Mouse (Mus musculus) urinary bladder, postnatal 36 days (tissue): ENCODE measurements at regions not wholly inside any gene's neighbourhood (a gene's known extent, or its start where the extent isn't known, plus 50 kb on each side); places are given as distances from the start of the nearest gene placed in this dataset.
A peak's percentile ranks its signal among the peaks of the same experiment; 100 is the strongest.

ENCODE experiments used
- DNase-seq, 2 experiments: peaks; one replicate each; pipeline ENCODE4 v3.0.0; 2022; ENCODE audit warnings: low spot score in 2 of 2, mixed read lengths in 1 of 2

DNA sequence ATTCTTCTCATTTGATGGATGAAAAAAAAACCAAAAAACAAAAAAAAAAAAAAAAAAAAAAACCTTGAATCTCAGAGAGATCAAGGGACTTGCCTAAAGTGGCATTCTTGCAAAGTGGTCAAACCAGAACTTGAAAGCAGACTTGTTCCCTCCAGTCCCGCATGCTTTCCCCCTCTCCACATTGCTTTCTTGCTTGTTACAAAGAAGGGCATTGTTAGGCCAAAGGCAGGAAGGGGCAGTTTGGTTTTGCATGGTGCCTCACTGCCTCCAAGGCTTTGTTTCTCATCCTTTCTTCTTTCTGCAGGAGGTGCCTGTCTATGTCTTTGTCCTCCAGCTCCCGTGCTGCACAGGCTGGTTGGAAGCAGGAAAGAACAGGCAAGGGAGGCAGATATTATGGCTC is 356.2 kb upstream of the Tenm4 start:
- DNase-seq = no peak

DNA sequence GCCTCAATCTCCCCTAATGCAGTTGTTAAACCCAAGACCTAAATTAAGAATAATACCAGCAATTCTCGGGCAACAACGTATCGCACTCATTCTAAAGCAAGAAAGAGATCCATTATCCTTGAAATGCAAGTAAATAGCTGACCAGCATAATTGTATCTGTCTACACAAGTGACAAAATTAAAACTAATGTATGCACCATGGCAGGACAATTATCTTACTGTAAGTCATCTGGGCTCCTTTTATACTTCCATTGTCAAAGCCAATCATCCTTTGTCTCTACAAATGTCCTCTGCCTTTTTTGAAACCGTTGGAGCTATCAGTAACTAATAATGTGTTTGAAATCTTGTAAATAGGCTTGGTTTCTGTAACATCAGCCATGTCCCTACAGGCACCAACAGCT is 347.5 kb upstream of the Tenm4 start:
- DNase-seq = no peak

DNA sequence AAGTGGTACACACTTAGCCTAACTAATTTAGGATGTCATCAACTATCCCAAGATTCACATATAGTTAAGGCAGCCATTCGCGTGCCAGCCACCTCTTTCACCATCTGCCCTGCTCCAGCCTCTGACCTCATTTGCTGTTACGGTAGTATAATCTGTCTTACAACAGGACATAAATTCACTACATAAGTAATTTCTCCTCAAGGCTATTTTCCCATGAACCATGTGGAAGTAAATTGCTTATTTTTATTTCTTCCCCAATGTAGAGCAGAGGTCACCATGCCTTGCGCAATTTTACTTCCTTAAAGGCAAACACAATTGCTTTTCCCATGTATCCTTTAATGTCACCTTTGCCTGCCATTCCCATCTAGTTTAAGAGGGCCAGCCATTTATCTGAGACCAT is 341.2 kb upstream of the Tenm4 start:
- DNase-seq = no peak

DNA sequence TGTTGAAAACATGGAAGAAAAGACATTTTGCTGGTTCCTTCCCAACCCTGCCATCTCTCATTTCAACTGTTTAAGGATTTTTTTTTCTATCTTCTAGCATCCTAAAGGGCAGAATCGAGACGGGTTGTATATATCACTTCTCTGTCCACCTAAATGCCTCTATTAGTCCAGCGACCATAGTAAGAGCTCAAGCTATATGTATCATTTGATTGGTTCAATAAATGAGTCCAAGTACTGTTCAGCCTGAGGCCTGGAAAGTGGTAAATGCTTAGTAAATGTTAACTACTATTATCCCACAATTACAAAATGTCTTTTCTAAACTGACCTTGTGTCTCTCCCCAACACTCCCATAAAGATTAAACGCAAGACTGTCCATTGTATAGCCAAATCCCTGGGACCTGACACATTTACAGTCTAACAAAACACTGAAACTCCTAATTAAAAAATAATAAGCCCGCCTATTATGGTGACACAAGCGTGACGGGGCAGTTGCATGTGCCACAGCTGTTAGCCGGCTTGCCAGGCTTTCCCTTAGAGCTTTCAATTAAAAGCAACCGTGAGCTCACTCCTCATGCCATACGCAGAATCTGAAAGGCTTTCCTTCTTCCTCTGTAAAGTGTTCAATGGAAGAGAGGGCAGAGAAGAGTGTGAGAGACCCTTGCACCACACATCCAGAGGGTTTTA is 336.7 kb upstream of the Tenm4 start:
- no peak for DNase-seq

DNA sequence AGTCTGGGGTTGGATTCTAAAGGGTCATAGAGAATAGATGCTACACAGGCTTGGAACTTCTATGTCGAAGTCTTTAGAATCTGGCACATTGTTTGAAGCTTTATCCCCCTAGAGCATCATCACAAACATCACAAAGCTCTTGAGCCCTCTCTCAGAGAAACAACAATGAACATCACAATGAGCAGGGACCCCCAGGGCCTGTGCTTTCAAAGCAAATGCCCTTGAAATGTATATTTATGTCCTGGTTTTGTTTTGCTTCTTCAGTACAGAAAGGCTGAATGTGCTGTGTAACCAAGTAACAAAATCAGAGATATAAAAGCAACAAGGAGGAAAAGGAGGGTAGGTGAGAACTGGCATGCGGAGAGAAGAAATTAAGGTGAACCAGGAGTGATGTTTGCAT is 330.6 kb upstream of the Tenm4 start:
- no peak for DNase-seq

DNA sequence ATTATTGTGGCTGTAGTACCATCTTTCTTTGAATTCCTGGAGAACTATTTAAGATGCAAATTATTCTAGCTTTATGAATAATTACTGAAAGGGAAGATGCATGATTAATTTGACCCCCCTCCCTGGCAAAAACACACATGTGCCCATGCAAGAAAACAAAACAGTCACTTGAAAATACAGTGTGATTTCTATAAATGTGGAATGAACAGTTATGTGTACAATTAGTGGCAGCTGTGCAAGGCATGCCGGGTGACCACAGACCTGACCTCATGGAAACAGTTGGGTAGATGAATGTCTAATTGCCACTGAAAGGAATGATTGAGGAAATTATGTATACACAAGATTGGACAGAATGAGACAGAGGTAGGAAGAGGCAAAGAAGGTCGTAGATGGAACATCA is 321.2 kb upstream of the Tenm4 start:
- no peak for DNase-seq

DNA sequence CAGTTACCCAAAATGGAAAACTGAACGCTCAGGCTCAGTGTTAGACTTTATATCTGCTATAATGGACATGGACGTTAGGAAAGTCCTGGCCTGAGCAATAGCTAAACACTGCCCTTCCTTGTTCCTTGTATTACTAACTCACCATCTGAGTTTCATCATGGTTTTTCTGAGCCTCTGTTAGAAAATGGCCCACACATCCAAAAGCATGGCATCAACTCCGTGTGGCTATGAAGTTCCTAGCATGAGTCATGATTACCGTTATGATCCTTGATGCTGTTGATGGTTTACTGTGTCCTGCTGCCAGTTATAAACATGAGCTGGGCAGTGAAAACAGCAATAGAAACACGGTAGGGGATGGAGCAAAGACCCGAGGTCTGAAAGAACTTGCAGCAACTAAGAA is 318.4 kb upstream of the Tenm4 start:
- DNase-seq = no peak

DNA sequence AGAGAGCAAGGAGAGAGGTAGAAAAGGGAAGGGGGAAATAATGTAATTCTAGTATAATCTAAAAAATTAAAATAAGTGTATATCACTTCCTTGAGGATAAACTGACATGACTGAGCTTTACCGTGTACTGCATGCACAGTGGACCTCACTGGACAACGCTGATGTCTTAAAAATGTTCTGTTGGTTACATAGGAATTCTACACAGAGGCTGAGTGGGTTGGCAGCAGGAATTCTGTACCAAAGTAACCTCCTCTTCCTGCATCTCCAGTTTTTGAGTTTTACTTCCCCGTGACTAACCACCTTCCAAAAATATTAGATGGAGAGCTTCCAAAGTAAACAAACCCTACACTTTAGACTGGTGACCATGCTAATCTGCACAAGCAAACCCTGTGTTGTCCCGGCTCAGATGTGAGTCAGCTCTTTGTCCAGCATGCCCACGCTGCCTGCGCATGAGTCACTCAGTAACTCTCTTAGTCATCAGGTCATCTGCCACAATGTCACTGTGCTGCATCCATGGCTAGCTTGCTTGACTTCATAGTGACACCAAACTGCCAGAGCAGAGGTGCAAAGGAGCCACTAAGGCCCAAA is 317.7 kb upstream of the Tenm4 start:
- DNase-seq = peak; percentile 27 to 49

DNA sequence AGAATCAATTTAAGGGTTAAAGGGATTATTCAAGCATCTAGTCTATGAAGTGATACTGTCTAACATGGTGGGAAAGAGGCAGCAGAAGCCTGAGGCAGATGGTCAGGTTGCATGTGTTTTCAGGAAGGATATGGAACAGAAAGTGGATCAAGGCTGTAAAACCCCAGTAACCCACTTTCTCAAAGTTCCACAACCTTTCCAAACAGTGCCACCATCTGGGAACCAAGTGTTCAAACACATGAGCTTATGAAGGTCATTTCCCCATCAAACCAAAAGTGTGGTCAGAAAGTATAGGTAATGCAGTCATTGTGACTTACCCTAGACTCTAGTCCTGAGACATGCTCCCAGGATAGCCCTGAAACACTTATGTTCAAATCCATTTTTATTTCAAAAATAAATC is 312.8 kb upstream of the Tenm4 start:
- DNase-seq = no peak

DNA sequence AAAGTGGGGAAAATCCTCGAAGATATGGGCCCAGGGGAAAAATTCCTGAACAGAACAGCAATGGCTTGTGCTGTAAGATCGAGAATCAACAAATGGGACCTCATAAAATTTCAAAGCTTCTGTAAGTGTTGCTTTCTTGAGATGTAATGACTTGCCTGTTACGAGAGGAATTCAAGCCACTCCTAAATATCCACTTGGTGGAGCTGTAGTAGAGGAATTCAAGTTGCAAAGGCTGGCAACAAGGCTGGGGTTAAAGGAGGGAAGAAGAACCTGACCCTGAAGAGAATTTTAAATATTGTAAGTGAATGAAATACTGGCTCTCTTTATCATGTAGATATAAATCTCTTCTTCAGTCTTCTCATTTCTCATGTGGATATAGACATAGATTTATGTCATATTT is 306.8 kb upstream of the Tenm4 start:
- DNase-seq = no peak

DNA sequence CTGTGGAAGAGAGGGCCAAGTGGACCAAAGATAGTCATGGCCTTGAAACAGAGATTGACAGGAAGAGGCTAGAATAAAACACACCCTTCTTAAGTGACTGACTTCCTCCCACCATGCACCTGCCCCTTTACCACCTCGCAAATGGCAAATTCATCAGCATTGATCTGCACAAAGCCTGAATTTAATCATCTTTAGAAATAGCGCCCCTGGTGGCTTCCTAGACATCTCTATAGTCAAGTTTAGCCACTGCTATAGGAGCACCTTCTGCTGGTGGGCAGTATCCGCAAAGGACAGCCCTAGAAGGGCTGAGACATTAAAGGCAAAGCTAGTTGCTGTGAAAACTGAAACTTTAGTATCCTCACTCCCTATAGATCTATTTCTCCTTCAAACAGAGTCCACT is 305.8 kb upstream of the Tenm4 start:
- no peak for DNase-seq

DNA sequence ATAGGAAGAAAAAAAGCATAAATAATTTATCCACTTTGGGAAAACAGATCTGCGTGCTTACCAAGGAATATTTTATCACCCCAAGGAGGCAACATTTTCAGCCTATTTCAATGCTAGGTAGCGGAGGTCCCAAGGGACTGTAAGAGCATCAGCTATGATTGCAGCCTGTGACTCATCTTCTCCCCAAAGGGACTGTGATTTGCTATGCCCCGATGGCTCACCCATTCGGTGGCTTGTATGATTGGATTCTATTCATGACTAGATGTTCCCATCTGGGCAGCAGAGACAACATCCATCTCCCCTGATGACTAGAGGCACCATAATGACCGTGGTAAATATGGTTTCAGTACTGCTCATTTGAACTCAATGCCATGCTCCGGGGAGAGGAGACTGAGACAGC is 302.3 kb upstream of the Tenm4 start:
- no peak for DNase-seq

DNA sequence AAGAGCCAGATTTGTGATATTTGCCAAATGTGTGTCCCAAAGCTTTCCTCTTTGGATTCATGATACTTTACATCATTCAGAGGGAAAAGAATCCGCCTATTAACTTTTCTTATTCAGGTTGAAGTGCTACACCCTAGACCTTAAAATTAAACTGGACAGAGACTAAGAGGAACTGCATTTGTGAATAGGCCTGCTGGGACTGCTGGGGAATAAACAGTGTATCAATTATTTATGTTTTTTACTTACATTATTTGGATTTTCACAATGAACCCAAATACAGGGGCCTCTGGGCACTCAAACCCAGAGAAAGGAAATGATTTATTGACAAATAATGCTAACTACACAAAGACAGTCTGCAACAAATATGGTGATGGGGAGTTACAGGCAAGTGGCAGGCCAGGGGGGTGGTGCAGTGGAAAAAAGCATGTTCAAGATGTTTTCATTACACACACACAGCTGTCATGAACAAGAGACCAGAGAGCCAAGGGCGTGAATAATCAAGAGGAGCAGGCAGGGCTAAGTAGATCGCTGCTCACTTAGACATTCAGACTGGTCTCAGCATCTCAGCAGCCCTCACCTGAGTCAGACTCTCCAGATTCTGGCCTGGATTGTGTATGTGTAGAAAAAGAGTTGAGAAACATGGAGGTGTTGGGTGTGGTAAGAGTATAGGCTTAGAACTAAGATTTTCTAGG is 290.3 kb upstream of the Tenm4 start:
- DNase-seq = no peak

DNA sequence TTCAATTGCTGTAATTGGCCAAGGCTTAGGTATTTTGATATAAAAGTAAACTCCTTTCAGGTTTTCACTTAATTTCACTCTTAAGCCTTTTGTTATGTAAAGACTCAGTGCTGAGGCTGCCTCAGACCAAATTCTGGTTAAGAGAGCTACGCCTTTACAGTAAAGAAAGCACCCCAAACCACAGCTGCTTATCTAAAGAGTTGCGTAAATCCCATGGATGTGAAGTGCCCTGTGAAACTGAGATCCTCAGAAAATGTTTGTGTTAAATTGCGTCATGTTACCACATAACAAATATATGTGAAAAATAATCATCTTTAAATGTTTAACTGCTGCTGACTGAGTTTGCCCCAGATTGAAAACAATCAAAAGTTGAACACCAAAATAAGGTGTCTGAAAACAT is 269.5 kb upstream of the Tenm4 start:
- DNase-seq = no peak

DNA sequence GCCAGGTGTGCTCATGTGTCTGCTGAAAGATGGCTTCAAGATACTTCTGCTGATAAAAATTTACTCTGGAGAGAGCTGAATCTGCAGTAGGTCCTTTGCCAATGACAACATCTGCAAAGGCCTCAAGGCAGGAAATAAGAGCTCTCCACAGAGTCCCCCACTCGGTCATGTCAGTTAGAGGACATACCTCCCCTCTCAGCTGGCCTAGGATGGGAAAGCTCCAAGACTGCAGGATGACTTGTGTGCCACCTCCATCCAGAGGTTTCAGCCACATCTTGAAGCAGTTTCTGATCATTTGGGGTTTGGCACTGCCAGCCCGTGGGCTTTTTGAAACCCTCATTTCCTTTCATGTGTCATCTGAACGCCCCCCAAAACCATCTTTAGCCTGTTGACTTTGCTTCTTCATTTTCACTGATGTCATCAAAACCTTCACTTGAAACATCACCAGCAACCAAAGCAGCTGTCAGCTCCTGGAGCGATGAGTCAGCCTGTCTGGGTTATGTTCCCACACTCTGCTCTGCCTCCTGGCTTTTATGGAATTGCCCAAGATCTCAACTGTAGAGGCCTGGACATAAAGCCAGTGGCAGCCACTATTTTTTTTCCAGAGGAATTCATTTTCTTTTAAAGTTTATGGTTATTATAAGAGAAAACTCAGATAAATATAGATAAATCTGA is 256.5 kb upstream of the Tenm4 start:
- no peak for DNase-seq

DNA sequence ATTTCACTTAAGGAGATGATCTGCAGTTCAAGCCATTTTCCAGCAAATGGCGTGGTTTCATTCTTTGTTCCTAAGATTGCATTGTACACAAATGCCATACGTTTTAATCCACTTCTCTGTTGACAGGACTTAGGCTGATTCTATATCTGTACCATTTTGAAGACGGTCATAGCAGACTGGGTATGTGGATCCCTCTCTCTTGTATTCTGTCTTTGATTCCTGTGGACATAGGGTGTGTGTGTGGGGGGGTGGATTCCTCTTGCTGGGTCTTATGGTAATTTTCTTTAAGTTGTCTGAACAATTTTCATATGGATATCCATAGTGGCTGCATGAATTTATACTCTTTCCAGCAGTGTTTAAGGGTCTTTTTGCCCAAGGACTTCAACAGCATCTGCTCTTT is 251.1 kb upstream of the Tenm4 start:
- DNase-seq = no peak

DNA sequence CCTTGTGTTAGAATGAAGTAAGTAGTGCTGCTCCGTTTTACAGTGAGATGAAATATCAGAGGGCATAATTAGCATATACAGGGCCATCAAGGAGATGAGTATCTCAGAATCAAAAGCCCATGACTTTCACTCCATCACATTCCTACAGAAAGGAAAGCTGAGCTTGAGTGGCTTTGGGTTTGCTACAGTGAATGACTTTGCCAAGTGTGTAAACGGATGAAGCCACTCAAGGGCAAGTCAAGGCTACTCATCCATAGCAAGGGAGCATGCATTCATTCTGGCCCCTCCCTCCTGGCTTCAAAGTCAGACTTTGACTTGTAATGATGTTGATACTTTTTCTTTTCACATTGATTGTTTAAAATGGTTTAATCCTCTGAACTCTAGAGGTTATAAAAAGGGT is 246.2 kb upstream of the Tenm4 start:
- no peak for DNase-seq

DNA sequence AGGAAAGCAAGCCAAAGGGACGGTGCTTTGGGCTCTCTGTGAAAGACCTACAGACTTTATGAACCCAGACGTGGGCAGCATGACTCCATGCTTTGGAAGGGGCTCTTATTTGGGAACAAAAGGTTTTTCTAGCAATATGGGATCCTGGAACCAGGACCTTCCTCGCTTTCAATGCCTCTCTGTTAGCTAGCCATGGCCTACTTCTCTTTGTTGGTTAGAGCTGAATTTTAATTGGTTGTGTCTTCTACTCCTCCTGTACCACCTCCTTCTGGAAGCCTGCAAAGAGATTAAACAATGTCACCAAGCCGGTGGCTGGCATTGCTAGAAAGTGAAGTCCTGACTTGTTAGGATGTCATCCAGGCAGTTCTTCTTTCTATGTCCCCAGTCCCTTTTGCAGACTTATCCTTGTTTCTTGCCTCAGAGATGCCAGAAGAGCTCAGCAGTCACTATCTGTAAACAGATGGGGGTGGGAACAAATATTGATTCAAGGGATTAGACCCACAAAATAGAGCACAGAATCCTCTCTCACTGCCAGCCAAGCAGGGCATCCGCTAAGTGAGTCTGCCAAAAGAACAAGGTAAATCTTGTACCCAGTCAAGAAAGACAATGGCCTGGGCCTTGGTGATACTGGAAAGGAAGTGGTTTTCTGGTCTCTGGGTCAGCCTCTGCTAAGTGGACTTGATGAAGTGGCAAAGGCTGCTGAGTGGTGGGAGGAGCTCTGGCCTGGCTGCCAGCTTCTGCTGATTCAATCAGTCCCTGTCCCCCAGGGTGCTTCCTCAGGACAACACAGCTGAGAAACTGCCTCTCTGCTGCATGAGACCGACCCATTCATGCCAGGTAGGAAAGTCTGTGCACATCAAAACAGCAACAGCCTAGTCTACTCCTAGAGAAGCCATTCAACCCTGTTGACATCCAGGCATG is 244.7 kb upstream of the Tenm4 start:
- no peak for DNase-seq

DNA sequence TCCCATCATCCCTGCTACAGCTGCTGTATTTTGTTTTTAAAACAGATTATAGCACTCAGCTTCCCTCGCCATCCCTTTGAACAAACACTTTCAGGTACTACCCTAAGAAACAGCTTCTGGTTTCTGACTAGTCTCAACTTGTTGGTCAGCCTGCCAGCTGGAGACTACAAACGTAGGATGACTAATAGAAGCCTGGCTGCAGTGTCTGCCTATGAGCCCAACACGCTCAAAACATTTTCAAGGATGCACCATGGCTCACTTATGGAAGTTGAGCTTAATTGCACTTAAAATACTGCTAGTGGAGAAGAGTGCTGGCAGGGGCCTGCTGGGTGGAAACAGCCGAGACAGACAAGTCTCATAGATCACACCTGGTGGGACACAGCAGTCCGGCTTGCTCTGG is 234.4 kb upstream of the Tenm4 start:
- DNase-seq = peak in 1 of 2 experiments; percentile 8

DNA sequence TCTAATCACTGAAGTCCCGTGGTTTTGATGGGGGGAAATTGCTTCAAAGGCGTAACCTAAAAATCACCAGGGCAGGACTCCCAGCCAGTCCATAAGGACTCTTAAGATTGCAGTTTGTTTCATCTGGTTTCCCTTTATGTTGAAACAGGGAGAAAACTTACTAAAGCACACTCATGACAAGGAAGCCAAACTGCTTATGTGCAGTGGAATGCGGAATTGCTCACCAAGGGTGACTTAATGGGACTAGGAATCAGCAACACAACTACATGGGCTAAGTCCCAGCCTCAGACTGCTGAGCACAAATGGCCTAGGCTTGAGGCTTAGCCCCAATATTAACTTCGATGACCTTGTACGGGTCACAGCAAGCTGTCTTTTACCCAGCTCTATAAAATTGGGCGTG is 227.6 kb upstream of the Tenm4 start:
- DNase-seq = no peak

DNA sequence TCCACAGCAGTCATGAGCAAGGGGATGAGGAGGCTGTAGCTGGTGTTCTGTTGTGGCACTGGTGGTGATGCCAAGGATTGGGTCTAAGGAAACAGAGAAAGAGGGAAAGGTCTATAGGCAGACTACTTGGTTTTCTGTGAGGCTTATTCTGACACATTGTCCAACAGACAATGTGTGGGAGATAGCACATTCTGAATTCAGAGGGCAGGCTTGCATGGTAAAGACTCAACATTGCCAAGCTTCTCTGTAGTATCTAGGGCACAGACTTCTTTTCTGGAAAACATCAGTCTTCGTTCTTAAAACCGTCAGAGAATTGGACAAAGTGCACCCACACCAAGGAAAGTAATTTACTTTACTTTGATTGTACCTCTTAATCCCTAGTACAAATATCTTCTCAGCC is 218.7 kb upstream of the Tenm4 start:
- no peak for DNase-seq

DNA sequence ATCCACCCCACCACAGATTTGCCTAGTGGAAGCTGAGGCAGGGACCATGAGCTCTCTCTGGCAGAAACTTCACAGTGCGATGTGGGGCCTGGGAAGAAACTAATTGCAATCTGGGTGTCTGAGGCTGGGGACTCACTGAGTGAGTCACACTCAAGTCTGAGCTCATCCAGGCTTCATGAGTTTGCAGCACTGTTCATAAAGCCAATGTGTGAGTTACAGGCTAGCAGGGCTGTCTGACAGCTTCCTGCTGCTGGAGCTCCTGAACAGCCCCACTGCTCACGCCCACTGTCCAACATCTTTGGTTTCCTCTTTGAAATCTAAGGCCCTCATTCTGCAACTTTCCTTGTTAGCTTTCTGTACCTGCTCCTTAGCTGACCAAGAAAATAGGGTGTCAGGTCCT is 216.5 kb upstream of the Tenm4 start:
- DNase-seq = no peak
